In the genomic region with DNA sequence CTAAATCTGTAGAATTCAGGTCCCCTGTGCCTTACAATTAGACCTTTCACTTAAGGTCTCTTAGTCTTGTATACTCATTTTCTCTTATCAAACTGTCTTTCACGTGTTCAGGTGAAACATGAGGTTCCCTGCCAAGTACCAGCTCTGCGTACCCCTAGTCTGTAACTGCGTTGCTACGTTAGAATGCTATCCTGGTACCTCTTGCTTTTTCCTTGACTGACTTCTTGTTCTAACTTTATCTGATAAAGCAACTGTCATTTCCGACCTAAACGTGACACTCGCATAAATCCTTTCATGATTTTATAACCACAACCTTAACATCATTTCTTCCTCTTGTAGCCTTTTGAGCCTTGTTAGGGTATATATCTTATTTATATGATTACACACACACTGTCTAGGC, we compare ENCODE assay signal across 8 mouse cellular contexts. TPM values are rescaled to one million over a fixed set of nuclear protein-coding genes. Genes with fewer than 3 reads are reported as not detected.
A peak's percentile ranks its signal among the peaks of the same experiment; 100 is the strongest.
DNase-seq lines count a peak whose midpoint lies in the region; ATAC-seq and TF ChIP-seq lines count a peak whose summit lies in the region.

No protein-coding gene starts in this region.

- peaks cover 16% of the 10 kb centered on the region for H3K36me3 ChIP-seq in heart, embryonic 16.5 days (ENCODE audit: control insufficient read depth, insufficient read depth)
- peaks cover 8% of the 10 kb centered on the region; the same call in 1 of the 2 replicates for H3K36me3 ChIP-seq in ES-E14 (ENCODE audit: control insufficient read depth, insufficient read depth, low read length, poor library complexity, severe bottlenecking)
- H3K36me3 ChIP-seq in hindbrain, embryonic 10.5 days: peaks cover 42% of the 10 kb centered on the region
- H3K36me3 ChIP-seq in midbrain, embryonic 12.5 days: peaks cover 36% of the 10 kb centered on the region

- H3K27me3 ChIP-seq in heart, embryonic 16.5 days (ENCODE audit: control insufficient read depth, insufficient read depth, low read length): no peaks in the 10 kb centered on the region
- no peaks in the 10 kb centered on the region for H3K27me3 ChIP-seq in hindbrain, embryonic 10.5 days (ENCODE audit: insufficient read depth, poor library complexity, severe bottlenecking)
- no peaks in the 10 kb centered on the region for H3K27me3 ChIP-seq in midbrain, embryonic 12.5 days

- H3K27ac ChIP-seq in heart, embryonic 16.5 days (ENCODE audit: low read length): no peak overlapping the region; the same call in 1 of the 2 replicates
- no peak overlapping the region for H3K27ac ChIP-seq in ES-E14 (ENCODE audit: insufficient read depth, low read depth, low read length, poor library complexity, severe bottlenecking)
- 0 out of 2 replicates have a peak overlapping the region, but pooled peaks have one; percentile 89 for H3K27ac ChIP-seq in hindbrain, embryonic 10.5 days
- H3K27ac ChIP-seq in midbrain, embryonic 12.5 days (replicated peaks): no peak overlapping the region

- no peak for DNase-seq in heart, postnatal 14 days
- no peak for DNase-seq in ES-E14 (ENCODE audit: low read depth, low spot score)
- DNase-seq in hindbrain, embryonic 10.5 days (ENCODE audit: low spot score): no peak
- no peak for DNase-seq in layer of hippocampus, adult 11-12 months (ENCODE audit: low spot score)
- no peak for DNase-seq in adrenal gland, postnatal 36 days
- no peak for DNase-seq in urinary bladder, postnatal 36 days (ENCODE audit: low spot score in 2 of 2)

- peak overlapping the region; percentile 95 for H3K4me2 ChIP-seq in heart, embryonic 16.5 days (ENCODE audit: low read depth, low read length)
- peak overlapping the region; percentile 100 for H3K4me2 ChIP-seq in midbrain, embryonic 12.5 days (replicated peaks)

- peak overlapping the region; percentile 92 for H3K9ac ChIP-seq in heart, embryonic 16.5 days (ENCODE audit: low read length)
- H3K9ac ChIP-seq in ES-E14 (ENCODE audit: insufficient read depth, low read depth, low read length, poor library complexity, severe bottlenecking): no peak overlapping the region; the same call in 1 of the 2 replicates
- H3K9ac ChIP-seq in midbrain, embryonic 12.5 days (replicated peaks): peak overlapping the region; percentile 92

- H3K4me1 ChIP-seq in heart, embryonic 16.5 days (ENCODE audit: control insufficient read depth, insufficient read depth, low read length): peaks cover 12% of the 10 kb centered on the region
- H3K4me1 ChIP-seq in ES-E14 (ENCODE audit: control insufficient read depth in 2 of 2, insufficient read depth in 2 of 2, low read length in 2 of 2, poor library complexity in 1 of 2): peaks cover 0 to 2% of the 10 kb centered on the region in 2 experiments; a peak in 2 of 4 replicates
- peaks cover 32% of the 10 kb centered on the region for H3K4me1 ChIP-seq in hindbrain, embryonic 10.5 days (replicated peaks)
- peaks cover 19% of the 10 kb centered on the region for H3K4me1 ChIP-seq in midbrain, embryonic 12.5 days

- no peaks in the 10 kb centered on the region for H3K9me3 ChIP-seq in heart, embryonic 16.5 days (replicated peaks; ENCODE audit: control insufficient read depth, low read length)
- H3K9me3 ChIP-seq in ES-E14 (ENCODE audit: control insufficient read depth, insufficient read depth, low read depth, low read length): no peaks in the 10 kb centered on the region
- no peaks in the 10 kb centered on the region for H3K9me3 ChIP-seq in hindbrain, embryonic 10.5 days
- no peaks in the 10 kb centered on the region for H3K9me3 ChIP-seq in midbrain, embryonic 12.5 days

- peak overlapping the region; percentile 94 for H3K4me3 ChIP-seq in heart, embryonic 16.5 days (ENCODE audit: low read length)
- H3K4me3 ChIP-seq in ES-E14 (ENCODE audit: insufficient read depth in 1 of 2, low read depth in 1 of 2, low read length in 2 of 2, poor library complexity in 1 of 2, severe bottlenecking in 1 of 2): peak overlapping the region; percentile 91 to 98
- H3K4me3 ChIP-seq in hindbrain, embryonic 10.5 days: peak overlapping the region; percentile 100
- peak overlapping the region; percentile 94 for H3K4me3 ChIP-seq in midbrain, embryonic 12.5 days

- intact Hi-C loops in heart, postnatal 14 days (cut with DNase I): loop anchor here (2.0 to 5.0 kb wide), 2 partner anchors 36 to 60 kb away; partner anchors contain the start of gene Cul7

- WGBS in heart, embryonic 16.5 days: 52% methylated on average over 7 of the region's 7 CpGs
- WGBS in hindbrain, embryonic 10.5 days: 76% methylated on average over 7 of the region's 7 CpGs
- WGBS in midbrain, embryonic 12.5 days: 81% methylated on average over 7 of the region's 7 CpGs

- in situ Hi-C loops in ES-E14 (cut with MboI; ENCODE audit: low sequenced_read_pairs in 2 of 2, unreplicated experiment in 2 of 2): no loop called here

- no peak for ATAC-seq in heart, embryonic 16.5 days (replicated peaks; ENCODE audit: extremely low read depth, insufficient read depth, low FRiP score)
- ATAC-seq in midbrain, embryonic 12.5 days (ENCODE audit: low FRiP score, low read depth): no peak

TF ChIP-seq in ES-E14, 5 proteins besides CTCF, POLR2A, EP300 and RAD21:
- TF ChIP-seq HCFC1 (IDR thresholded peaks at IDR 0.05; ENCODE audit: borderline replicate concordance, insufficient read depth, low read length) (no peak), MAFK (IDR thresholded peaks at IDR 0.05; ENCODE audit: insufficient read depth, low read depth, low read length) (no peak), CHD2 (IDR thresholded peaks at IDR 0.05; ENCODE audit: low read depth, low read length) (no peak), ZNF384 (IDR thresholded peaks at IDR 0.05; ENCODE audit: low read depth, low read length) (no peak), ZC3H11A (IDR thresholded peaks at IDR 0.05; ENCODE audit: borderline replicate concordance, low read depth, low read length) (no peak)

RNA-seq across cellular contexts. Expression of gene Pex6, which starts 1.2 kb away (rescaled TPM):
- polyA plus RNA-seq in heart, embryonic 16.5 days (2015; fragmentation: Nextera tagmentation; extraction: Ambion mirVana): 13.3 and 15.1 TPM in 2 replicates
- total RNA-seq in heart, postnatal 14 days (2021): 10 to 100 TPM; 24.3 to 25.1 TPM
- total RNA-seq in ES-E14 (2012; rRNA removed): 17.8 and 22.2 TPM in 2 replicates
- polyA plus RNA-seq in hindbrain, embryonic 10.5 days (2016; fragmentation: Nextera tagmentation; extraction: Ambion mirVana): 24.4 and 25.7 TPM in 2 replicates
- 33.7 and 36.0 TPM in 2 replicates for polyA plus RNA-seq in midbrain, embryonic 12.5 days (2016; fragmentation: Nextera tagmentation; extraction: Ambion mirVana)
- 10 to 100 TPM; 59.3 to 64.9 TPM for total RNA-seq in adrenal gland, postnatal 36 days (2021)

RNA-seq across cellular contexts. Expression of gene Ppp2r5d, which starts 7.5 kb away (rescaled TPM):
- polyA plus RNA-seq in heart, embryonic 16.5 days (2015; fragmentation: Nextera tagmentation; extraction: Ambion mirVana): 56.1 and 59.9 TPM in 2 replicates
- total RNA-seq in heart, postnatal 14 days (2021): 10 to 100 TPM; 35.0 to 35.3 TPM
- 70.6 and 73.0 TPM in 2 replicates for total RNA-seq in ES-E14 (2012; rRNA removed)
- polyA plus RNA-seq in hindbrain, embryonic 10.5 days (2016; fragmentation: Nextera tagmentation; extraction: Ambion mirVana): 137 and 148 TPM in 2 replicates
- 111 and 113 TPM in 2 replicates for polyA plus RNA-seq in midbrain, embryonic 12.5 days (2016; fragmentation: Nextera tagmentation; extraction: Ambion mirVana)
- total RNA-seq in adrenal gland, postnatal 36 days (2021): 10 to 100 TPM; 40.9 to 46.1 TPM

RNA-seq across cellular contexts. Expression of gene Gnmt, which starts 16.5 kb away (rescaled TPM):
- polyA plus RNA-seq in heart, embryonic 16.5 days (2015; fragmentation: Nextera tagmentation; extraction: Ambion mirVana): 1.8 and 2.5 TPM in 2 replicates
- total RNA-seq in heart, postnatal 14 days (2021): under 1 TPM; 0.26 to 0.41 TPM
- total RNA-seq in ES-E14 (2012; rRNA removed): 1.2 and 4.3 TPM in 2 replicates
- polyA plus RNA-seq in hindbrain, embryonic 10.5 days (2016; fragmentation: Nextera tagmentation; extraction: Ambion mirVana): 0.18 and 0.36 TPM in 2 replicates
- polyA plus RNA-seq in midbrain, embryonic 12.5 days (2016; fragmentation: Nextera tagmentation; extraction: Ambion mirVana): 0.52 and 0.75 TPM in 2 replicates
- 1 to 10 TPM; 1.5 to 2.7 TPM for total RNA-seq in adrenal gland, postnatal 36 days (2021)

RNA-seq across cellular contexts. Expression of gene Klhdc3, which starts 31.7 kb away (rescaled TPM):
- polyA plus RNA-seq in heart, embryonic 16.5 days (2015; fragmentation: Nextera tagmentation; extraction: Ambion mirVana): 175 and 179 TPM in 2 replicates
- 100 to 1,000 TPM; 127 TPM for total RNA-seq in heart, postnatal 14 days (2021)
- 65.1 and 73.0 TPM in 2 replicates for total RNA-seq in ES-E14 (2012; rRNA removed)
- polyA plus RNA-seq in hindbrain, embryonic 10.5 days (2016; fragmentation: Nextera tagmentation; extraction: Ambion mirVana): 128 and 146 TPM in 2 replicates
- 127 and 131 TPM in 2 replicates for polyA plus RNA-seq in midbrain, embryonic 12.5 days (2016; fragmentation: Nextera tagmentation; extraction: Ambion mirVana)
- 10 to 100 TPM; 59.2 to 75.3 TPM for total RNA-seq in adrenal gland, postnatal 36 days (2021)

RNA-seq across cellular contexts. Expression of gene Mea1, which starts 33.8 kb away (rescaled TPM):
- polyA plus RNA-seq in heart, embryonic 16.5 days (2015; fragmentation: Nextera tagmentation; extraction: Ambion mirVana): 109 and 115 TPM in 2 replicates
- total RNA-seq in heart, postnatal 14 days (2021): 10 to 100 TPM; 44.2 to 47.1 TPM
- 72.9 and 77.5 TPM in 2 replicates for total RNA-seq in ES-E14 (2012; rRNA removed)
- 178 and 214 TPM in 2 replicates for polyA plus RNA-seq in hindbrain, embryonic 10.5 days (2016; fragmentation: Nextera tagmentation; extraction: Ambion mirVana)
- 159 and 175 TPM in 2 replicates for polyA plus RNA-seq in midbrain, embryonic 12.5 days (2016; fragmentation: Nextera tagmentation; extraction: Ambion mirVana)
- total RNA-seq in adrenal gland, postnatal 36 days (2021): 100 to 1,000 TPM in 1 of 2 experiments, 10 to 100 TPM in 1; 94.2 to 104 TPM
